Mouse (Mus musculus) neutrophil, adult 5-6 weeks (primary cell): ENCODE measurements around the gene Rgs17. TPM values are rescaled to one million over a fixed set of nuclear protein-coding genes. Genes with fewer than 3 reads are reported as not detected.

Source experiments
- ATAC-seq: fragments of 151-379, 151-347 bp; 2 replicates; pipeline ENCODE4 v1.8.0; 2017; ENCODE audit warnings: mild to moderate bottlenecking, moderate TSS enrichment; ENCODE audit not compliant: insufficient number of reproducible peaks, poor library complexity, low FRiP score, severe bottlenecking; ENCODE audit errors: extremely low read depth
- total RNA-seq: library from RNA; stranded (forward); fragments of 200-1000 nt; gene quantifications from 2 replicates; pipeline ENCODE4 v1.2.3, GENCODE M21; 2017

Rgs17 gene
- total RNA-seq, 1 experiment from 2014 or later: not detected

GRCm38 (mm10) chr10:5786923-5787322, 135.3 kb downstream of the Rgs17 start:
- no peak for ATAC-seq

Other genes starting within 250 kb of the Rgs17 start
- 6.1 and 7.8 TPM in 2 replicates for gene Fbxo5, start 116.8 kb downstream of the Rgs17 start, total RNA-seq
- 27.7 and 31.0 TPM in 2 replicates for gene Mtrf1l, start 98.5 kb downstream of the Rgs17 start, total RNA-seq